Mouse (Mus musculus) liver, embryonic 14.5 days (tissue): Measurements from ENCODE around the gene Tmem54.

Experiments
- CTCF ChIP-seq: IDR thresholded peaks from 2 replicates; pipeline ENCODE4 v1.5.1; 2016; ENCODE audit warnings: antibody characterized with exemption, low read depth, control low read depth
- EP300 ChIP-seq: IDR thresholded peaks from 2 replicates; pipeline ENCODE4 v1.6.1; 2016; ENCODE audit warnings: antibody characterized with exemption, low read depth

GRCm38 (mm10) chr4:129110804-129111203 is 5.5 kb downstream of the Tmem54 start:
- TF ChIP-seq CTCF: no peak
- no peak for TF ChIP-seq EP300
